Mouse (Mus musculus) limb, embryonic 14.5 days (tissue): Measurements from ENCODE around the gene Ccn2. TPM values are rescaled to one million over a fixed set of nuclear protein-coding genes. Genes with fewer than 3 reads are reported as not detected.
A peak's percentile ranks its signal among the peaks of the same experiment; 100 is the strongest.

Experiments
- ATAC-seq: fragments of 200-750 bp; cut with Nextera tagmentation; 2 replicates; pipeline ENCODE4 v1.8.0; 2017; ENCODE audit warnings: low read depth, moderate number of reproducible peaks, moderate TSS enrichment; ENCODE audit not compliant: low FRiP score
- DNase-seq: peaks from one replicate; pipeline ENCODE4 v3.0.0-alpha.2; 2015; ENCODE audit warnings: low spot score
- H3K27ac ChIP-seq: fragments of 300-500 bp; sonication (generic); replicated peaks from 2 replicates; pipeline ENCODE4 v1.5.1; 2014; ENCODE audit warnings: low read depth, mild to moderate bottlenecking, low read length, moderate library complexity, mixed read lengths
- H3K27me3 ChIP-seq: fragments of 300-500 bp; sonication (generic); 2 replicates; pipeline ENCODE4 v1.6.1; 2014; ENCODE audit warnings: low read length, mixed read lengths; ENCODE audit not compliant: control insufficient read depth, insufficient read depth
- H3K36me3 ChIP-seq: fragments of 300-500 bp; sonication (generic); 2 replicates; pipeline ENCODE4 v1.6.1; 2014; ENCODE audit warnings: mild to moderate bottlenecking, low read length, moderate library complexity, mixed read lengths; ENCODE audit not compliant: control insufficient read depth, insufficient read depth
- H3K4me1 ChIP-seq: fragments of 300-500 bp; sonication (generic); 2 replicates; pipeline ENCODE4 v1.6.1; 2014; ENCODE audit warnings: antibody characterized with exemption, low read length, mixed read lengths; ENCODE audit not compliant: control insufficient read depth, insufficient read depth
- H3K4me2 ChIP-seq: fragments of 300-500 bp; sonication (generic); replicated peaks from 2 replicates; pipeline ENCODE4 v1.6.1; 2014; ENCODE audit warnings: low read depth, mild to moderate bottlenecking, low read length, moderate library complexity; ENCODE audit not compliant: severe bottlenecking
- H3K4me3 ChIP-seq: fragments of 300-500 bp; sonication (generic); replicated peaks from 2 replicates; pipeline ENCODE4 v1.5.1; 2014; ENCODE audit warnings: low read length
- H3K9ac ChIP-seq: fragments of 300-500 bp; sonication (generic); 2 replicates; pipeline ENCODE4 v1.6.1; 2014; ENCODE audit warnings: mild to moderate bottlenecking, low read depth, low read length, moderate library complexity; ENCODE audit not compliant: severe bottlenecking
- H3K9me3 ChIP-seq: fragments of 300-500 bp; sonication (generic); 2 replicates; pipeline ENCODE4 v1.6.1; 2016; ENCODE audit warnings: low read length; ENCODE audit not compliant: control insufficient read depth
- POLR2A ChIP-seq: fragments of 200-500 bp; IDR thresholded peaks from 2 replicates; pipeline ENCODE4 v1.8.0; 2012; ENCODE audit warnings: inconsistent platforms, mild to moderate bottlenecking, moderate library complexity, borderline replicate concordance; ENCODE audit not compliant: insufficient read depth, insufficient read length; ENCODE audit errors: extremely low read depth
- WGBS: fragments of 180-500 bp; shearing (Covaris S2); extraction: QIAGEN DNeasy Blood & Tissue Kit; methylation state at CpG from one replicate; pipeline ENCODE4 v1.1.7; 2014; 5-methylcytosine and 5-hydroxymethylcytosine counted together
- polyA plus RNA-seq, 2 experiments: library from polyadenylated mRNA; depleted of rRNA in 1 of 2; stranded (reverse) in 1 of 2; unstranded in 1 of 2; fragments of >200 nt; fragmentation: Nextera tagmentation in 1 of 2; extraction: Ambion mirVana in 1 of 2; gene quantifications; 2 replicates each; pipeline versions ENCODE4 v1.2.1 to v1.2.3; 2012 to 2014

The Ccn2 gene
- polyA plus RNA-seq, 2 experiments: 13.5 to 103 TPM

DNA sequence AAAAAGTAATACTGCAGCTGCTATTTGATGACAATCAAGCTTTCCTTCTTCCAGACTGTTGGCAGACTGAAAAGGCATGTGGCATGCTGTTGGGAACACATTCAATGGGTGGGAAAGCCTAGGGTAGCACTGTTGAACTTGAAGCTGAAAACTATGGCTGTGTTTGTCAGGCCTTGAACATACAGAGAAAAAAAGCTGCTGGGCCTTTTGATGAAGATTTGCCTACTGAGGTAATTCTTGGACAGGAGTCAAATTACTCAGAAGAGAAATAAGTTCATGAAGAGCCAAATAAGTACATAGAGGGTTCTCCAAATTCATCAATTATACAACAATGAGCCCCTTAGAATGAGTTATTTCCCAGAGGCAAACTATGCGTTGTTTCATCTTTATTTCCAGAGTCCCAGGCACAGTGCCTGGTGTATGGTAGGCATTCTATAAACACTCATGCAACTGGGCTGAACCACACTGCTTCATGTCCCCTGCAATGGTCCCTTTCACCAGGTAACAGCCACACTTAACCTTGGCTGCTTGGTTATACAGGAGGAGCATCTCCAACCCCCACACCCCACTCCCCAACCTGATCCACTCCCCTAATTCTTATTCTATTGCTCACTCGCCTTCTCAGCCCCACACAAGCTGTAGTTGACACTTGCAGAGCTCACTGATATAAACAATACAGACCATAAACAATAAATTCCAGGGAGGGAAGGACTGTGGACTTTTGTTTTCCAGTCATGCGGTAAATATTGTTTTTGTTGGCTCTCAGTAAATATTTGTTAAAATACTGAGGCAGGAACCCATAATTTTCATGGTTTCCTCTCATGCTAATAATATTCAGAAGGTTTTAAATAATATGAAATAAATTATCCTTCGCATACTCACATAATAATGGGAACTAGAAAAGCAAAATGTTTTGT lies 22.9 kb upstream of the Ccn2 start:
- DNase-seq (no peak), ATAC-seq (no peak)
- Histone ChIP-seq H3K27me3 (no peaks in the 10 kb centered on the region), H3K9ac (no peak overlapping the region), H3K36me3 (no peaks in the 10 kb centered on the region), H3K4me2 (no peak overlapping the region), H3K4me3 (no peak overlapping the region), H3K9me3 (no peaks in the 10 kb centered on the region), H3K4me1 (peaks cover 14% of the 10 kb centered on the region), H3K27ac (no peak overlapping the region)
- whole genome bisulfite sequencing: 68% methylated on average over 4 of the region's 4 CpGs
- no peak for TF ChIP-seq POLR2A

DNA sequence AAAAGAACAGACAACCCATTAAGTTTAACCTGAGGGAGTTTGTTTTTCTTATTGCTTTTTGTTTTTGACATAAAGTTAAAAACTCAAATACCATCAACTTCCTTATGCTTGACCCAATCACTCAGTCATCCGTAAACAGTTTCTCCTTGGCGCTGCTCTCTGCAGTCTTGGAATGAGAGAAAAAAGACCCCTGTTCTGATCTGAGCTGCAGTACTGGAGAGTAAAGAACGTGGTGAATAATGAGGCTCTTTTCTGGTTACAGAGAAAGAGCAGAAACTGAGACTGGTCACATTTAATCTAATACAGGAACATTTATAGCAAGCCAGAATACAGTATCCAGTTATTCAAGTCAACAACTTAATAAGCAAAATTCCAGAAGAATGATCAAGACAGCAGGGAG lies 21.8 kb upstream of the Ccn2 start:
- Histone ChIP-seq H3K4me2 (no peak overlapping the region), H3K27me3 (no peaks in the 10 kb centered on the region), H3K4me1 (peaks cover 14% of the 10 kb centered on the region), H3K4me3 (no peak overlapping the region), H3K27ac (peak overlapping the region; percentile 41; the same call in 1 of the 2 replicates), H3K36me3 (no peaks in the 10 kb centered on the region), H3K9me3 (no peaks in the 10 kb centered on the region), H3K9ac (no peak overlapping the region)
- no peak for ATAC-seq
- DNase-seq: no peak
- no peak for TF ChIP-seq POLR2A
- 56% methylated on average over 3 of the region's 3 CpGs for WGBS

DNA sequence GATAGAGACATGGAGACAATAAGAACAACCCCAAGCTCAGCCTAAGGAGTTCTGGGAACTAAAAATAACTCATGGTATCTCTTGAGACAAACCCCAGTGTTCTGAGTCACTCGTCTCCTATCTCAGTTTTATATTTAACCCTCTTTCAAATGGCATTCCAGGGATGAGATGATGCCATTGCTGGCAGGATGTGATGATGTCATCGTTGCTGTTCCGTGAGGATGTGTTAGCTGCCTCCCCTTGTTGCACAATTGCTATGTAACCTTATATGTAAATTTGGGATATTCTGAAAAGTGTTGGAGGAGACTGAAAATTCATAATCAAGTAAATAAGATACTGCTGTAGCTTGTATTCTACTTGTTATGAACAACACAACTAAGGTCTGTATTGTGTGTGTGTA lies 14.2 kb upstream of the Ccn2 start:
- no peaks in the 10 kb centered on the region for H3K36me3 ChIP-seq
- no peaks in the 10 kb centered on the region for H3K27me3 ChIP-seq
- DNase-seq: no peak
- no peak overlapping the region for H3K4me3 ChIP-seq
- WGBS: 85% methylated on average over 3 of the region's 3 CpGs
- no peaks in the 10 kb centered on the region for H3K9me3 ChIP-seq
- H3K4me1 ChIP-seq: no peaks in the 10 kb centered on the region
- no peak for ATAC-seq
- H3K9ac ChIP-seq: no peak overlapping the region
- no peak overlapping the region for H3K27ac ChIP-seq
- no peak for TF ChIP-seq POLR2A
- no peak overlapping the region for H3K4me2 ChIP-seq

DNA sequence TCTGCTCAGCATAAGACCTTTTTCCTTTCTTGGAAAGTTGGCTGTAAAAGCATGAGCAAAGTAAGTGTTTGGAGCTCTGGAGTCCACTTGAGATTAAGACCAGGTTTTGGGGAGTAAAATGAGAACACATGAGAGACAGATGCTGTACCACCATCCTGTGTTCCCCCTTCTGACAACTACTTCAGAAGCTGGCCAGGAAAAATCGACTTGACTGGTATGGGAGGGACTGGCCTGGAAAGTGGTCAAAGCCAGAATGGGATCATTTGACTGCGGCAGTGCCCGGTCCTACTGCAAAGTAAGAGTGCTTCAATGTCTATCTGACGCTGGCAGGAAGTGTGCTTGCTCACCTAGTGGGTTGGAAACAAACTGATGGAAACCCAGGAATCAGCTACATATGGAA lies 6.4 kb upstream of the Ccn2 start:
- no peaks in the 10 kb centered on the region for H3K9me3 ChIP-seq
- H3K4me2 ChIP-seq: no peak overlapping the region
- H3K4me1 ChIP-seq: peaks cover 22% of the 10 kb centered on the region
- TF ChIP-seq POLR2A: no peak
- no peak overlapping the region for H3K9ac ChIP-seq
- ATAC-seq: peak; percentile 39; the same call in 1 of the 2 replicates
- H3K27ac ChIP-seq: 0 out of 2 replicates have a peak overlapping the region, but pooled peaks have one; percentile 16
- H3K27me3 ChIP-seq: no peaks in the 10 kb centered on the region
- H3K4me3 ChIP-seq: no peak overlapping the region
- 56% methylated on average over 4 of the region's 4 CpGs for WGBS
- DNase-seq: no peak
- H3K36me3 ChIP-seq: no peaks in the 10 kb centered on the region

DNA sequence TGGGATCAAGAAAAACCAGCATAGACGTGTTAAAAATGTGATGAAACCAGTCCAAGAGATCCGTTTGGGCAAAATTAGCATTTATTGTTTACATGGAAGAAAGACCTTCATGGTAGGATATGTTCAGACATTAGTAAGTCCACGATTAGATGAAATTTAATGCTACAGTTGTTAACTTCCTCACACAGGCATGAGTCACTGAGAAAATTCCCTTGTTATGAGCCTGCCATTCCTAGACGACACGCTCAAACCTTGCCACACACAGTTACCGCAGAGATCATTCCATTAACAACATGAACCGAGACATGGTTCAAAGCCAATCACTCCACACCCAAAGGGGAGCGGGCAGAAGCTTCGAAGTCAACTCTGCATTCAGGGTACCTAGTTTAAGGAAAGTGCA lies 6.0 kb upstream of the Ccn2 start:
- ATAC-seq: no peak
- DNase-seq: no peak
- Histone ChIP-seq H3K4me1 (peaks cover 26% of the 10 kb centered on the region), H3K4me3 (no peak overlapping the region), H3K27me3 (no peaks in the 10 kb centered on the region), H3K4me2 (no peak overlapping the region), H3K9ac (no peak overlapping the region), H3K27ac (0 out of 2 replicates have a peak overlapping the region, but pooled peaks have one; percentile 16), H3K36me3 (no peaks in the 10 kb centered on the region), H3K9me3 (no peaks in the 10 kb centered on the region)
- whole genome bisulfite sequencing: 79% methylated on average over 9 of the region's 9 CpGs
- TF ChIP-seq POLR2A: no peak
